Mouse (Mus musculus) limb, embryonic 12.5 days (tissue): ENCODE data around the gene Cacna1i. TPM values are rescaled to one million over a fixed set of nuclear protein-coding genes. Genes with fewer than 3 reads are reported as not detected.
A peak's percentile ranks its signal among the peaks of the same experiment; 100 is the strongest.

Experiments
- ATAC-seq: fragments of 200-750 bp; cut with Nextera tagmentation; 2 replicates; pipeline ENCODE4 v1.8.0; 2017; ENCODE audit warnings: low read depth, moderate TSS enrichment; ENCODE audit not compliant: insufficient number of reproducible peaks, insufficient read depth, low FRiP score, low TSS enrichment
- H3K27ac ChIP-seq: fragments of 300-500 bp; sonication (generic); 2 replicates; pipeline ENCODE4 v1.5.1; 2016; ENCODE audit warnings: mild to moderate bottlenecking, moderate library complexity
- H3K27me3 ChIP-seq: fragments of 300-500 bp; sonication (generic); 2 replicates; pipeline ENCODE4 v1.6.1; 2016; ENCODE audit warnings: mild to moderate bottlenecking, moderate library complexity
- H3K36me3 ChIP-seq: fragments of 300-500 bp; sonication (generic); 2 replicates; pipeline ENCODE4 v1.6.1; 2016; ENCODE audit warnings: mild to moderate bottlenecking, moderate library complexity
- H3K4me1 ChIP-seq: fragments of 300-500 bp; sonication (generic); replicated peaks from 2 replicates; pipeline ENCODE4 v1.6.1; 2016
- H3K4me2 ChIP-seq: fragments of 300-500 bp; sonication (generic); 2 replicates; pipeline ENCODE4 v1.6.1; 2016; ENCODE audit warnings: mild to moderate bottlenecking, moderate library complexity
- H3K4me3 ChIP-seq: fragments of 300-500 bp; sonication (generic); replicated peaks from 2 replicates; pipeline ENCODE4 v1.5.1; 2016; ENCODE audit warnings: mild to moderate bottlenecking
- H3K9ac ChIP-seq: fragments of 300-500 bp; sonication (generic); replicated peaks from 2 replicates; pipeline ENCODE4 v1.6.1; 2016; ENCODE audit warnings: mild to moderate bottlenecking, moderate library complexity
- H3K9me3 ChIP-seq: fragments of 300-500 bp; sonication (generic); 2 replicates; pipeline ENCODE4 v1.6.1; 2016; ENCODE audit warnings: mild to moderate bottlenecking, moderate library complexity
- WGBS: fragments of 180-500 bp; shearing (Covaris S2); methylation state at CpG from one replicate; pipeline ENCODE4 v1.1.7; 2016; 5-methylcytosine and 5-hydroxymethylcytosine counted together
- polyA plus RNA-seq: library from polyadenylated mRNA; unstranded; fragments of >200 nt; fragmentation: Nextera tagmentation; extraction: Ambion mirVana; gene quantifications from 2 replicates; pipeline ENCODE4 v1.2.1, GENCODE M21; 2016

Gene Cacna1i
- polyA plus RNA-seq, 1 experiment from 2014 or later: not detected

- Histone ChIP-seq H3K9ac (no peak overlapping the region), H3K36me3 (no peaks in the 10 kb centered on the region), H3K4me3 (no peak overlapping the region), H3K4me2 (no peak overlapping the region), H3K27ac (no peak overlapping the region), H3K27me3 (no peaks in the 10 kb centered on the region; the same call in 1 of the 2 replicates), H3K9me3 (no peaks in the 10 kb centered on the region; the same call in 1 of the 2 replicates), H3K4me1 (no peaks in the 10 kb centered on the region)
- no peak for ATAC-seq
- WGBS: 66% methylated on average over 7 of the region's 7 CpGs
Measured at GRCm38 (mm10) chr15:80410661-80411060, 123.6 kb downstream of the Cacna1i start.

- Histone ChIP-seq H3K27me3 (no peaks in the 10 kb centered on the region; the same call in none of the 2 replicates), H3K4me1 (peaks cover 5% of the 10 kb centered on the region; the same call in 1 of the 2 replicates), H3K27ac (no peak overlapping the region), H3K36me3 (no peaks in the 10 kb centered on the region), H3K9ac (no peak overlapping the region), H3K9me3 (no peaks in the 10 kb centered on the region; the same call in 1 of the 2 replicates), H3K4me3 (no peak overlapping the region), H3K4me2 (no peak overlapping the region)
- no peak for ATAC-seq
- 52% methylated on average over 4 of the region's 4 CpGs for WGBS
Measured at GRCm38 (mm10) chr15:80413070-80413469, 126.0 kb downstream of the Cacna1i start.

- WGBS: 88% methylated on average over 17 of the region's 17 CpGs
Measured at GRCm38 (mm10) chr15:80413988-80414721, 127.1 kb downstream of the Cacna1i start.

GRCm38 (mm10) chr15:80415132-80415531 lies 128.1 kb downstream of the Cacna1i start:
- Histone ChIP-seq H3K9me3 (no peaks in the 10 kb centered on the region; the same call in 1 of the 2 replicates), H3K9ac (no peak overlapping the region), H3K27me3 (no peaks in the 10 kb centered on the region; the same call in none of the 2 replicates), H3K4me2 (no peak overlapping the region), H3K4me3 (no peak overlapping the region), H3K27ac (no peak overlapping the region), H3K4me1 (peaks cover 5% of the 10 kb centered on the region; the same call in 1 of the 2 replicates), H3K36me3 (no peaks in the 10 kb centered on the region)
- ATAC-seq: no peak
- 78% methylated on average over 4 of the region's 4 CpGs for WGBS

More at GRCm38 (mm10) chr15:80413988-80414721, 127.1 kb downstream of the Cacna1i start:
- H3K27ac ChIP-seq: no peak overlapping the region
- H3K9ac ChIP-seq: no peak overlapping the region
- no peaks in the 10 kb centered on the region for H3K36me3 ChIP-seq
- ATAC-seq: no peak
- no peaks in the 10 kb centered on the region; the same call in 1 of the 2 replicates for H3K9me3 ChIP-seq
- H3K4me2 ChIP-seq: no peak overlapping the region
- H3K27me3 ChIP-seq: no peaks in the 10 kb centered on the region; the same call in none of the 2 replicates
- H3K4me3 ChIP-seq: no peak overlapping the region
- peaks cover 5% of the 10 kb centered on the region; the same call in 1 of the 2 replicates for H3K4me1 ChIP-seq

- H3K4me3 ChIP-seq: no peak overlapping the region
- H3K9ac ChIP-seq: no peak overlapping the region
- H3K36me3 ChIP-seq: no peaks in the 10 kb centered on the region
- no peak overlapping the region for H3K27ac ChIP-seq
- H3K27me3 ChIP-seq: no peaks in the 10 kb centered on the region; the same call in none of the 2 replicates
- H3K4me1 ChIP-seq: peaks cover 5% of the 10 kb centered on the region; the same call in 1 of the 2 replicates
- no peak overlapping the region for H3K4me2 ChIP-seq
- no peaks in the 10 kb centered on the region for H3K9me3 ChIP-seq
- 44% methylated on average over 8 of the region's 9 CpGs for WGBS
- ATAC-seq: no peak
Measured at GRCm38 (mm10) chr15:80417066-80417465, 130.0 kb downstream of the Cacna1i start.

GRCm38 (mm10) chr15:80418146-80418545 lies 131.1 kb downstream of the Cacna1i start:
- no peaks in the 10 kb centered on the region for H3K9me3 ChIP-seq
- peaks cover 5% of the 10 kb centered on the region; the same call in 1 of the 2 replicates for H3K4me1 ChIP-seq
- no peak overlapping the region for H3K4me2 ChIP-seq
- H3K4me3 ChIP-seq: no peak overlapping the region
- no peak for ATAC-seq
- H3K27me3 ChIP-seq: no peaks in the 10 kb centered on the region; the same call in none of the 2 replicates
- H3K27ac ChIP-seq: no peak overlapping the region
- no peak overlapping the region for H3K9ac ChIP-seq
- WGBS: 72% methylated on average over 2 of the region's 2 CpGs
- H3K36me3 ChIP-seq: no peaks in the 10 kb centered on the region

- no peaks in the 10 kb centered on the region for H3K36me3 ChIP-seq
- ATAC-seq: no peak
- no peaks in the 10 kb centered on the region for H3K4me1 ChIP-seq
- H3K9ac ChIP-seq: no peak overlapping the region
- H3K9me3 ChIP-seq: no peaks in the 10 kb centered on the region
- H3K4me3 ChIP-seq: no peak overlapping the region
- no peaks in the 10 kb centered on the region for H3K27me3 ChIP-seq
- no peak overlapping the region for H3K4me2 ChIP-seq
- 81% methylated on average over 11 of the region's 11 CpGs for WGBS
- no peak overlapping the region for H3K27ac ChIP-seq
Measured at GRCm38 (mm10) chr15:80430324-80430723, 143.3 kb downstream of the Cacna1i start.

- no peak for ATAC-seq
- WGBS: 89% methylated on average over 5 of the region's 5 CpGs
- Histone ChIP-seq H3K4me1 (peaks cover 13% of the 10 kb centered on the region), H3K4me3 (no peak overlapping the region), H3K4me2 (no peak overlapping the region), H3K27ac (no peak overlapping the region), H3K9ac (no peak overlapping the region), H3K9me3 (no peaks in the 10 kb centered on the region), H3K27me3 (no peaks in the 10 kb centered on the region), H3K36me3 (no peaks in the 10 kb centered on the region)
Measured at GRCm38 (mm10) chr15:80436961-80437360, 149.9 kb downstream of the Cacna1i start.

GRCm38 (mm10) chr15:80437996-80438395 lies 151.0 kb downstream of the Cacna1i start:
- no peaks in the 10 kb centered on the region for H3K9me3 ChIP-seq
- WGBS: 78% methylated on average over 9 of the region's 9 CpGs
- no peak overlapping the region for H3K4me3 ChIP-seq
- H3K27me3 ChIP-seq: no peaks in the 10 kb centered on the region
- no peak for ATAC-seq
- H3K4me1 ChIP-seq: peaks cover 13% of the 10 kb centered on the region
- H3K27ac ChIP-seq: peak overlapping the region; percentile 57
- H3K36me3 ChIP-seq: no peaks in the 10 kb centered on the region
- H3K4me2 ChIP-seq: no peak overlapping the region
- no peak overlapping the region for H3K9ac ChIP-seq

- no peaks in the 10 kb centered on the region for H3K9me3 ChIP-seq
- H3K4me1 ChIP-seq: peaks cover 13% of the 10 kb centered on the region
- WGBS: 55% methylated on average over 9 of the region's 9 CpGs
- no peak overlapping the region for H3K9ac ChIP-seq
- H3K4me3 ChIP-seq: no peak overlapping the region
- no peak for ATAC-seq
- no peaks in the 10 kb centered on the region for H3K36me3 ChIP-seq
- H3K27ac ChIP-seq: peak overlapping the region; percentile 67
- H3K27me3 ChIP-seq: no peaks in the 10 kb centered on the region
- H3K4me2 ChIP-seq: no peak overlapping the region
Measured at GRCm38 (mm10) chr15:80438423-80438822, 151.4 kb downstream of the Cacna1i start.

GRCm38 (mm10) chr15:80440195-80440594 lies 153.2 kb downstream of the Cacna1i start:
- WGBS: 81% methylated on average over 6 of the region's 6 CpGs
- H3K4me1 ChIP-seq: peaks cover 13% of the 10 kb centered on the region
- H3K27me3 ChIP-seq: no peaks in the 10 kb centered on the region
- ATAC-seq: no peak
- no peaks in the 10 kb centered on the region for H3K36me3 ChIP-seq
- no peak overlapping the region for H3K4me2 ChIP-seq
- H3K9ac ChIP-seq: no peak overlapping the region
- H3K27ac ChIP-seq: no peak overlapping the region
- no peaks in the 10 kb centered on the region for H3K9me3 ChIP-seq
- H3K4me3 ChIP-seq: no peak overlapping the region
